Mouse (Mus musculus): ENCODE results near the gene Mrpl33.

- TF ChIP-seq CTCF (IDR thresholded peaks at IDR 0.05; ENCODE audit: borderline replicate concordance, insufficient read depth, low read depth, low read length), result no peak
- TF ChIP-seq POLR2A (IDR thresholded peaks at IDR 0.05; ENCODE audit: borderline replicate concordance, insufficient read depth, low read length), result no peak
These were observed 23.0 kb upstream of the Mrpl33 start for GRCm38 (mm10) chr5:31573722-31574121.
